Mouse (Mus musculus): ENCODE measurements around the gene Cdkn2c. TPM values are rescaled to one million over a fixed set of nuclear protein-coding genes. Genes with fewer than 3 reads are reported as not detected.

The Cdkn2c gene
- polyA plus RNA-seq, 1 experiment from 2014 or later = 4.2 TPM

DNA sequence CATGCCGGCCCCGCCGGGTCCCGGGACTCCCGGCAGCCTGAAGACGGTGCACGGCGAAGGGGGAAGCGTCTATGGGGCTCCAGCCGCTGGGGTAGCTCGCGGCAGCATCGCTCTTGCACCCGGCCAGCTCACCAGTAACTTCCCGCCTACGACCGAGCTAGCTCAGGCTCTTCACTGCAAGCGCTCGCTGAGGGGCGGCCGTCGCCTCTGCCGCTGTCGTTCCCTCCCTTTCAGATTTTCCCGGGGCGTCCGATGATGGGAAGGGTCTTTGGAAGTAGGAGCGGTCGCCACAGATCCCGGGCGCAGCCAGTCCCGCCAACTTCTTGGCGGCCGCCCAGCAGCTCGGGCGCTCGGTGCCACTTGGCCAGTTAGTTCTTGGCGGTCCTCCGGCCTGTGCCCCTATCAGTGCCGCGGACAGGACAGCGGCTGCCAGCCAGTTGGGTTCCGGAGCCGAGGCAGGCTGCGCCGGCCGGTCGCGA, 968 bp downstream of the Cdkn2c start:
- H3K27ac ChIP-seq = peak overlapping the region; percentile 96
- peak overlapping the region; percentile 67 for H3K4me3 ChIP-seq
- H3K36me3 ChIP-seq (replicated peaks) = no peaks in the 10 kb centered on the region
- peaks cover 26% of the 10 kb centered on the region for H3K4me1 ChIP-seq
- H3K9me3 ChIP-seq = no peaks in the 10 kb centered on the region
- peak; percentile 73 for DNase-seq (ENCODE audit: extremely low spot score, low spot score)
- WGBS = under 1% methylated on average over 49 of the region's 49 CpGs
- peaks cover 64% of the 10 kb centered on the region for H3K27me3 ChIP-seq (ENCODE audit: poor library complexity, severe bottlenecking)

DNA sequence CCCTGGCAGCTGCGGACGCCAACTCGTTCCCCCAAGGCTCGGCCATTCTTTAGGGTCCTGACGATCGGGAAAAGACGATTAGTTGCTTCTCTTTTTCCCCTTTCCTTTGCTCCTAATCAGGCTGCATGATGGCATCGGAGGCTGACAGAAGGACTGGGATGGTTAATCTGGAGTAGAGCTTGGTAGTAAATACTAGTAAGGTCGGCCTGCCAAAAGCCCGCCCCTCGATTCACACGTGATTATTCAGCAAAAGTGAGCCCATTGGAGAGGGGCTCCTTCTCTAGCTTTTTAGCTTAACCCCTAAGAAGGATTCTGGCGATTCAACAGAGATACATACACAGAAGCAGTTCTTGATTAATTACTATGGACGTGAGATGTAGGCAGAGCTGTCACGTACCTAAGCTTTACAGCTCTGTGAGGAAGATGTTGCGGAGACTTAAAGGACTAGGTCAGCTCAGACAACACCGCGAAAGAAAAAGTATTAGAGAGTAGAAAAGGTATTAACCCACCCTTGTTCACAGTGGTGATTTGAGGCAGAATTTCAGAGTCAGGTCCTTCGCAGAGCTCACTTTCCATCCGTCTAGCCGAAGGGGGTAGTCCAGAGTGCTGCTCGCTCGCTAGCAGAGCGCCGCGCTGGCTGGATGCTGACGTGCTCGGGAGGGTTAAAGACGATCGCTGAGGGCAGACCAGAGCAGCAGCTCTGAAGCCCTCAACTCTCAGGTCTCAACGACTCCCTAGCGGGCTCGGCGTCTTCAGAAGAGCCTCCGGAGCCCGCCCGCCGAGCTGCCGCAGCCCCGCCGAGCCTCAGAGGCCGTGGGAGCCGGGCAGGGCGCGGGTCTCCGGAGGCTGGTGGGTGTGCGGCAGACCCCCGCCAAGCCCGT, 1.6 kb downstream of the Cdkn2c start:
- no peaks in the 10 kb centered on the region for H3K36me3 ChIP-seq (replicated peaks)
- WGBS = under 1% methylated on average over 49 of the region's 49 CpGs

DNA sequence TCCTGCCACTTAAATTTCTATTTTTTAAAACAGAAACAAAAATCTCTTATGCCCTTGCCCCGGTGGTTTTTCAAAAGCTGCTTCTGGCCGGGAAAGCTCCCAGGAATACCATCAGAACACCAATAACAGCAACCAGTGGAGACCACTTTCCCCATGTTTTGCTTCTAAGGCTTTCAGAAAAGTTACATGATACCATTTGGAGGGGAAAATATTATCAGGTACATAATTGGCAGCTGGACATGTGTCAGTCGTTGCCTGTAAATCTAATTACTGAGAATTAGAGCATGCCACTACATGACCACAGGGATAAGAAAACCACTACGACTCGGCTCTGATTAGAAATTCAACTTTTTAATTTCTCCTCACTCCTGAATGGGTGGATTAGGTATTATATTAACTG, 2.9 kb downstream of the Cdkn2c start:
- DNase-seq (ENCODE audit: extremely low spot score, low spot score) = no peak
- H3K4me1 ChIP-seq = peaks cover 26% of the 10 kb centered on the region
- H3K4me3 ChIP-seq = peak overlapping the region; percentile 67; the same call in 1 of the 2 replicates
- no peaks in the 10 kb centered on the region for H3K36me3 ChIP-seq (replicated peaks)
- no peak overlapping the region for H3K27ac ChIP-seq
- H3K9me3 ChIP-seq = no peaks in the 10 kb centered on the region
- peaks cover 84% of the 10 kb centered on the region for H3K27me3 ChIP-seq (ENCODE audit: poor library complexity, severe bottlenecking)
- 10% methylated on average over 5 of the region's 5 CpGs for WGBS

More for the DNA sequence above, 1.6 kb downstream of the Cdkn2c start:
- peak; percentile 67 for DNase-seq (ENCODE audit: extremely low spot score, low spot score)
- H3K9me3 ChIP-seq = no peaks in the 10 kb centered on the region
- H3K27me3 ChIP-seq (ENCODE audit: poor library complexity, severe bottlenecking) = peaks cover 71% of the 10 kb centered on the region
- H3K4me3 ChIP-seq = peak overlapping the region; percentile 67
- H3K27ac ChIP-seq = peak overlapping the region; percentile 96
- peaks cover 26% of the 10 kb centered on the region for H3K4me1 ChIP-seq

DNA sequence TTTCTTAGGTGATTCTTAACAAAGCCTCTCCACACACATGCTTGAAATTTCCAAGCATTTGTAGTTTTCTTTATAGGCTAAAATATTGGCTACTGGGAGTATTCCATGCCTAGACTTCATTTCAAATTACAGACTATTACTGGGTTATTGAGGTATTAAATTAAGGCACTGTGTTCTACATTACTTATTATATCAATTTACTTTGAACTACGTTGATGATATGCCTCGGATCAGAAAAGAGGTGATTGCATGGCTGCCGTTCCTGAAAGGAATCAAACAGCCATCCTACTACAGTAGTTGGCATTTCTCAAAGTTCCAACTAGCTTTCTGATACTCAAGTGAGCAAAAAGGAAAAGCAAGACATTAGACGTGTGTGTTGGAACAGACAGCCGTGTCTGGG, 4.7 kb downstream of the Cdkn2c start:
- no peak overlapping the region for H3K4me3 ChIP-seq
- no peaks in the 10 kb centered on the region for H3K9me3 ChIP-seq
- H3K4me1 ChIP-seq = peaks cover 29% of the 10 kb centered on the region
- peaks cover 89% of the 10 kb centered on the region for H3K27me3 ChIP-seq (ENCODE audit: poor library complexity, severe bottlenecking)
- DNase-seq (ENCODE audit: extremely low spot score, low spot score) = no peak
- no peaks in the 10 kb centered on the region for H3K36me3 ChIP-seq (replicated peaks)
- H3K27ac ChIP-seq = no peak overlapping the region
- 4% methylated on average over 5 of the region's 5 CpGs for WGBS

DNA sequence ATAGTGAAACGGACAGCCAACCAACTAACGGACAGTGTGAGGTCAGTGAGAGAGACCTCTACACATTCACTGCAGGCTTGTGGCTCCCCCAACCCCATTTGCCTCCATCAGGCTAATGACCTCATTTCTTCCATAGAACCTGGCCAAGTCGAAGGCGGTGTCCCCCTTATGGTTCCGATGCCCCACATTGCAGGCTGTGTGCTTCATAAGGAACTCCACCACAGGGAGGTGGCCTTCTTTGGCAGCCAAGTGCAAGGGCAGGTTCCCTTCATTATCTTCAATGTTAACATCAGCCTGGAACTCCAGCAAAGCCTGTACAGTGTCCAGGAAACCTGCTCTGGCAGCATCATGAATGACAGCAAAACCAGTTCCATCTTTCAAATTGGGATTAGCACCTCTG, 5.8 kb downstream of the Cdkn2c start:
- Histone ChIP-seq H3K4me3 (no peak overlapping the region), H3K4me1 (peaks cover 27% of the 10 kb centered on the region), H3K27me3 (ENCODE audit: poor library complexity, severe bottlenecking) (peaks cover 100% of the 10 kb centered on the region), H3K36me3 (replicated peaks) (no peaks in the 10 kb centered on the region), H3K27ac (no peak overlapping the region), H3K9me3 (no peaks in the 10 kb centered on the region)
- WGBS = under 1% methylated on average over 5 of the region's 5 CpGs
- DNase-seq (ENCODE audit: extremely low spot score, low spot score) = no peak

DNA sequence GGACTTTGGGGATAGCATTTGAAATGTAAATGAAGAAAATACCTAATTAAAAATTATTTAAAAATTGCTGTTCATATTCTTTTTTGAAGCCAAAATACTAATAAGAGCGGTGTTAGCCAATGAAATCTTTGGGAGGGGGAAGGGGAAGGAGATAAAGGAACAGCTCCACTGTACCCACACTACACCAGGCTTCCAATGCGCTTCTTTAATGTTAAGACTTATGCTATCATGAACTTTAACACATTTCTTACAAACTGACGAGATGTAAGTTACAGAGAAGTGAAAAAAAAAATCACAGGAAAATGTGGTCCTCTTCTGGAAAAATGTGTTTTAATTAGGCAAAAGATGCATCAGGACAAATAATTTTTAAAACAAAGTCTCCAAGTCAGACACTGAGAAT, 6.4 kb downstream of the Cdkn2c start:
- peaks cover 21% of the 10 kb centered on the region for H3K4me1 ChIP-seq
- DNase-seq (ENCODE audit: extremely low spot score, low spot score) = no peak
- H3K27me3 ChIP-seq (ENCODE audit: poor library complexity, severe bottlenecking) = peaks cover 100% of the 10 kb centered on the region
- WGBS = 3% methylated on average over 3 of the region's 3 CpGs
- H3K4me3 ChIP-seq = no peak overlapping the region
- H3K9me3 ChIP-seq = no peaks in the 10 kb centered on the region
- H3K27ac ChIP-seq = no peak overlapping the region
- no peaks in the 10 kb centered on the region for H3K36me3 ChIP-seq (replicated peaks)

DNA sequence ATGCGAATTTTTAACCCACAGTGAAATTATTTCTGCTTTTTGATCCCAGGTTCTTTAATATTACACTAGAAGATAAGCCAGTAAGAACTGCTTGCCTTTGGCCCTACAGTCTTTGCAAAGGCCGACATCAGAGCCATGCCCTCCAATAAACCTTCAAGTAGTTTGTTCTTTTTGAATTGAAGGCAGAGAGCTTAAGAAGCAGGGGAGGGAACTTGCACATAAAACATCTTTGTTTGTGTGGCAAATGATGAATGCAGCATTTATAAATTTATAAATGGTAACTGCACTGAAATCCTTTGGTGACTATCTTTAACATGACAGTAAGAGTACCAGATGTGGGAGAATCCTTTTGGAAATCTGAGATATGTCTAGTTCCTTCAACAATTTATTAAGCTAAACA, 7.4 kb downstream of the Cdkn2c start:
- Histone ChIP-seq H3K36me3 (replicated peaks) (no peaks in the 10 kb centered on the region), H3K27me3 (ENCODE audit: poor library complexity, severe bottlenecking) (peaks cover 100% of the 10 kb centered on the region), H3K4me1 (peaks cover 12% of the 10 kb centered on the region), H3K27ac (no peak overlapping the region), H3K9me3 (no peaks in the 10 kb centered on the region), H3K4me3 (no peak overlapping the region)
- no peak for DNase-seq (ENCODE audit: extremely low spot score, low spot score)
- 6% methylated on average over 2 of the region's 2 CpGs for WGBS

DNA sequence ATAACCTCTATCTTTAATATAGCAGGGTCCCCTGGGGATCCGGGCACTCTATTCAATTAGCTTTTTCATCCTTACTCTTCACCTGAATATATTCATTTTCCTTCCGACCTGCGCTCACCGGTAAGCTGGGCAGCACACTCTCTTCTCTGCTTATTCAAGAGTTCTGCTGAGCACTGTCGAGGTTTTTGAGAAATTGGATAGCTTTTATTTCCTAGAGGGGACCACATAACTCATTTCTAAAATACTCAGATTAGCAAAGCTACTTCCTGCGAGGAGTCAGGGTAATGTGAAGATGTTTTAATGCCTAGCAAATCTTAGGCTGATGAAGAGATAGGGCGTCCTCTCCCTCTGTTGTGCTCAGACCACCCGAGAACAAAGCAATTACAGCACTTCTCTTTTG, 8.2 kb downstream of the Cdkn2c start:
- peaks cover 100% of the 10 kb centered on the region for H3K27me3 ChIP-seq (ENCODE audit: poor library complexity, severe bottlenecking)
- DNase-seq (ENCODE audit: extremely low spot score, low spot score) = no peak
- H3K9me3 ChIP-seq = no peaks in the 10 kb centered on the region
- under 1% methylated on average over 8 of the region's 8 CpGs for WGBS
- peaks cover 12% of the 10 kb centered on the region for H3K4me1 ChIP-seq
- H3K4me3 ChIP-seq = no peak overlapping the region
- no peak overlapping the region for H3K27ac ChIP-seq
- H3K36me3 ChIP-seq (replicated peaks) = no peaks in the 10 kb centered on the region

DNA sequence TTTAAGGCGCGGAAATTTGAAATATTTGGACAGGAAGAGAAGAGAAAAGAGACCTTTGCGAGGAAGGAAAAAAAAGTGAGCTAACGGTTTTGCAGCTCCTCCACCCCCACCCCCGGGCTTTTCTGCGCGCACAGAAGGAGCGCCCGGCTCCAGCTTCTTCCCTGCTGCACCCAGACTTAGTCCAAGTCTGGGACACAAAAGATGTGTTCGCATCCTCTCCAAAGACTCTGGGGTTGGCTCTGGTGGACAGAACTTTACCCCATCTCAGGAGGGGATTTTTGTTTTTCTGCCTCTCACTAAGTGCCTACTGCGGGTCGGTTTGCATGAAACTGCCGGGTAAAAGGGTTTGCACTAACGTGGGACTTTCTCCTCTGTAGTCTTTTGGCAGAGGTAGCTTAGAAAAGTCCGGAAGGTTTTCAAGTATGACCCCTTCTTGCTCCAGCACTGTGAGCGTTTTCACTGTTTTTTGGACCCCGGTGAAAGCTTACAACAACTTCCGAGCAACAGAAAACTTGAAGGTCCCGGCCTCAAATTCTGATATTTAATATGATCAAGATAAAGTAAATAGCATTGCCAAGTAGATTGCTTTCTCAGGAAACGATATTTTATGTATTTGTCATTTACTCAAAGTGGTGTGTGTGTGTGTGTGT, 9.0 kb downstream of the Cdkn2c start:
- Histone ChIP-seq H3K36me3 (replicated peaks) (no peaks in the 10 kb centered on the region), H3K4me3 (peak overlapping the region; percentile 44), H3K4me1 (peaks cover 12% of the 10 kb centered on the region), H3K27me3 (ENCODE audit: poor library complexity, severe bottlenecking) (peaks cover 100% of the 10 kb centered on the region), H3K9me3 (no peaks in the 10 kb centered on the region), H3K27ac (no peak overlapping the region)
- WGBS = under 1% methylated on average over 20 of the region's 20 CpGs
- DNase-seq (ENCODE audit: extremely low spot score, low spot score) = peak; percentile 45

DNA sequence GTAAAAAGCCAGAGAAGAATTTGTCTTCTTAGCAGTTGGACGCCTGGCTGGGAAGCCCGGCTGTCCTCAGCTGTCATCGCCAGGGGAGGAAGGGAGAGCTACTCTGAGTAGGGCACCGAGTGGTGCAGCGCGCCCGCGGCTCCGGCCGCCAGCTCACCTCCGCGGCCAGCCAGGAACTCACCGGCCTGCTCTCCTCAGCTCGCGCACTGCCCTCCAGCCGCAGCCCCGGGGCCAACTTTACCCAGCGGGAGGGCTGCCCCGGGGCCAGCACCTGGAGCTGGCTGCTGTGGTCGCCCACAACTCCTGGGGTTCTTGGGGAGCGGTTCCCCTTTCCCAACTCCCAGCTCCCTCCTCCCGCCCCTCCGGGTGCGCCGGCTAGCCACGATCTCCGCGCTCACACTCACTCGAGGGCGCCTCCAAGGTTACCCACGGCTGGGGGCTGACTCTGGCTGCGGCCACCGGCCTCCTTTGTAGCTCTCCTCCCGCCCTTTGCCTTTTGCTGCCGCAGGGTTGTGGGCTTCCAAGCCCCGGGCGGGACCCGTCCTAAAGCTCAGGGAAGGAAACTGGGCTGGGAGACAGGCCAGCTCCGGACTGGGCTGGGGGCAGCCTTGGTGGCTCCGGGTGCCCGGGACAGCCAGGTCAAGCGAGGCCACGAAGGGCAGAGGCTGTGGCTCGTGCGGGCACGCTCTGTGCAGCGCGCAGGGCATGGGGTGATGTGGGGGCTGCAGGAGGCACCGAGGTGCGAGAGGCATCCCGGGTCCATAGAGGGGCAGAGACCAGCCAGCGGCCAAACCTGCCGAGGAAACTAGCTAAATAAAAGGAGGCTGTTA, 9.8 kb downstream of the Cdkn2c start:
- H3K27me3 ChIP-seq (ENCODE audit: poor library complexity, severe bottlenecking) = peaks cover 100% of the 10 kb centered on the region
- H3K9me3 ChIP-seq = no peaks in the 10 kb centered on the region
- H3K4me3 ChIP-seq = peak overlapping the region; percentile 44
- WGBS = under 1% methylated on average over 53 of the region's 53 CpGs
- peak; percentile 66 for DNase-seq (ENCODE audit: extremely low spot score, low spot score)
- H3K36me3 ChIP-seq (replicated peaks) = no peaks in the 10 kb centered on the region
- H3K27ac ChIP-seq = no peak overlapping the region
- peaks cover 12% of the 10 kb centered on the region for H3K4me1 ChIP-seq

DNA sequence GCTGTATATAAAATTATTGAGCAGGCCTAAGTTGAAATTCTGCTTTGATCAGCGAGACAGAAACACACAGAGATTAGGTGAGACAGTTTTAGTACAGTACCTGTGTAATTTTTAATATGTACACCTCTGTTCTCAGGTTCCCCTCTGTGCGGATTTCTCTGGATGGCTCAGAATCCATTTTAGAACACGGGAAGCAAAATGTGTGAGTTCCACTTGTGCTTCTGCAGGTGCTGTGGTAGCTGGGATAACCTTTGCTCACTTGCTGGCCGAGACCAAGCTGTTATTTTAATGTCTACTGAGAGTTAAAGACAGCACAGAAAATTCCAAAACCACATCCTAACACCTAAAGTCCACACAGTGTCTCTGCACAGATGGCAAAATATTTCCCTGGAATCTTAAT, 10.7 kb downstream of the Cdkn2c start:
- DNase-seq (ENCODE audit: extremely low spot score, low spot score) = no peak
- Histone ChIP-seq H3K4me1 (peaks cover 12% of the 10 kb centered on the region), H3K27me3 (ENCODE audit: poor library complexity, severe bottlenecking) (peaks cover 100% of the 10 kb centered on the region), H3K36me3 (replicated peaks) (no peaks in the 10 kb centered on the region), H3K4me3 (no peak overlapping the region), H3K27ac (no peak overlapping the region), H3K9me3 (no peaks in the 10 kb centered on the region)
- WGBS = 6% methylated on average over 4 of the region's 4 CpGs

DNA sequence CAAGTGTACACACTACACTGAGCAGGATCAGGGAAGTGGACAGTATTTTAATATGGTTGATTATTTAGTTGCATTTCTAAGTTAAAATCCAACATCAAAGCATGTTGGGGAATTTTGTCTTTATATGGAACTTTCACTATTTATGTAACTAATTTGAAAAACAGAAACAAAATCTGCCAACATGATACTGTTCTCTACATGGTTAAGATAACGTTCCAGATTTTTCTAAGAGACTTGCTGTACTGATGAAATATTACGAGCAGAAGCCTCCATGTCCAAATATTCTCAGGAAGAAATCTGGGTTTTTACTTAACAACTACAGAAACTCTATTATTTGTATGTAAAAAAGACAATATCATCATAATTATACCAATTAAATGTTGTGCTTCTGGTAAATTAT, 11.3 kb downstream of the Cdkn2c start:
- Histone ChIP-seq H3K9me3 (no peaks in the 10 kb centered on the region), H3K27me3 (ENCODE audit: poor library complexity, severe bottlenecking) (peaks cover 94% of the 10 kb centered on the region), H3K4me3 (no peak overlapping the region), H3K27ac (no peak overlapping the region), H3K4me1 (peaks cover 12% of the 10 kb centered on the region), H3K36me3 (replicated peaks) (no peaks in the 10 kb centered on the region)
- DNase-seq (ENCODE audit: extremely low spot score, low spot score) = no peak
- WGBS = 29% methylated on average over 2 of the region's 2 CpGs
